Mouse (Mus musculus) lung, postnatal 10 days (tissue): Measurements from ENCODE around the gene Ier3.

Source experiments
- DNase-seq: peaks from one replicate; pipeline ENCODE4 v3.0.0; 2021

The Ier3 gene

GRCm38 (mm10) chr17:35821439-35822430 is at the start of gene Ier3:
Ier3 (plus strand) TSS chr17:35821684.
- peak; percentile 97 for DNase-seq

- peak; percentile 92 for DNase-seq
These were observed 44.5 kb upstream of the Ier3 start for GRCm38 (mm10) chr17:35776811-35777609.

GRCm38 (mm10) chr17:35778965-35779364 is 42.5 kb upstream of the Ier3 start:
- DNase-seq = peak; percentile 17

- peak; percentile 79 for DNase-seq
These were observed 41.8 kb upstream of the Ier3 start for GRCm38 (mm10) chr17:35779466-35780205.

GRCm38 (mm10) chr17:35780362-35780761 is 41.1 kb upstream of the Ier3 start:
- DNase-seq = no peak

GRCm38 (mm10) chr17:35782398-35782797 is 39.1 kb upstream of the Ier3 start:
- DNase-seq = peak; percentile 34

GRCm38 (mm10) chr17:35782924-35783323 is 38.6 kb upstream of the Ier3 start:
- peak; percentile 41 for DNase-seq

GRCm38 (mm10) chr17:35783944-35784343 is 37.5 kb upstream of the Ier3 start:
- DNase-seq = peak; percentile 83

- no peak for DNase-seq
These were observed 36.3 kb upstream of the Ier3 start for GRCm38 (mm10) chr17:35785140-35785539.

GRCm38 (mm10) chr17:35787493-35787892 is 34.0 kb upstream of the Ier3 start:
- no peak for DNase-seq

GRCm38 (mm10) chr17:35788025-35788424 is 33.5 kb upstream of the Ier3 start:
- no peak for DNase-seq

GRCm38 (mm10) chr17:35790933-35791332 is 30.6 kb upstream of the Ier3 start:
- no peak for DNase-seq

- DNase-seq = no peak
These were observed 28.6 kb upstream of the Ier3 start for GRCm38 (mm10) chr17:35792837-35793236.

- DNase-seq = no peak
These were observed 26.4 kb upstream of the Ier3 start for GRCm38 (mm10) chr17:35795099-35795498.

- no peak for DNase-seq
These were observed 25.8 kb upstream of the Ier3 start for GRCm38 (mm10) chr17:35795656-35796055.

- no peak for DNase-seq
These were observed 24.6 kb upstream of the Ier3 start for GRCm38 (mm10) chr17:35796835-35797234.

- no peak for DNase-seq
These were observed 20.6 kb upstream of the Ier3 start for GRCm38 (mm10) chr17:35800905-35801304.

GRCm38 (mm10) chr17:35803020-35803419 is 18.5 kb upstream of the Ier3 start:
- peak; percentile 54 for DNase-seq

GRCm38 (mm10) chr17:35803858-35804399 is 17.6 kb upstream of the Ier3 start:
- DNase-seq = no peak

- peak; percentile 81 for DNase-seq
These were observed 13.4 kb upstream of the Ier3 start for GRCm38 (mm10) chr17:35808073-35808472.

- no peak for DNase-seq
These were observed 12.1 kb upstream of the Ier3 start for GRCm38 (mm10) chr17:35809395-35809794.

- no peak for DNase-seq
These were observed 10.4 kb upstream of the Ier3 start for GRCm38 (mm10) chr17:35810900-35811648.
